Mouse (Mus musculus): ENCODE data around the gene Ppp1r21.

The Ppp1r21 gene

GRCm38 (mm10) chr17:88613172-88613571 lies 83.3 kb downstream of the Ppp1r21 start:
- in situ Hi-C loops (cut with MboI, MseI) = no loop called here

- in situ Hi-C loops (cut with MboI, MseI) = no loop called here
Measured at GRCm38 (mm10) chr17:88613721-88614120, 83.8 kb downstream of the Ppp1r21 start.

GRCm38 (mm10) chr17:88614234-88614633 lies 84.3 kb downstream of the Ppp1r21 start:
- in situ Hi-C loops (cut with MboI, MseI) = no loop called here

GRCm38 (mm10) chr17:88614733-88615132 lies 84.8 kb downstream of the Ppp1r21 start:
- in situ Hi-C loops (cut with MboI, MseI) = no loop called here

- in situ Hi-C loops (cut with MboI, MseI) = no loop called here
Measured at GRCm38 (mm10) chr17:88615492-88616155, 85.7 kb downstream of the Ppp1r21 start.

GRCm38 (mm10) chr17:88620935-88621334 lies 91.0 kb downstream of the Ppp1r21 start:
- in situ Hi-C loops (cut with MboI, MseI) = no loop called here

DNA sequence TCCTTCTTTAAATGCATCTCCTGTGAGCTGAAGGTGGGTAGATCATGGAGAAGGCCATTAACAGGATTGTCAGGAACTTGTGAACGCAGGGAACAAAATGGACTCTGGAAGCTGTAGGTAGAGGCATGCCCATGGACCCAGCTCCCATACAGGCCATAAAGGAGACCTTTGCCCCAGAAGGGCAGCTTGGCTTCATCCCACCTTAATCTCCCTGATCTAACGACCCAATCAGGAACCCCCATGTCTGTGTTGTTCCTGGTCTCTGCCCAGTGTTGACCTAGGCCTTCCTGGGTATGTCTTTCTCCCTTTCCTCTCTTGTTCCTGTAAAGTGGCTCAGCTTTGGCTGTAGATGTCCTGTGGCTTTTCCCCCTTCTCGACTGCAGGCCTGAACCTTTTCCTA lies 91.5 kb downstream of the Ppp1r21 start:
- in situ Hi-C loops (cut with MboI, MseI) = no loop called here

DNA sequence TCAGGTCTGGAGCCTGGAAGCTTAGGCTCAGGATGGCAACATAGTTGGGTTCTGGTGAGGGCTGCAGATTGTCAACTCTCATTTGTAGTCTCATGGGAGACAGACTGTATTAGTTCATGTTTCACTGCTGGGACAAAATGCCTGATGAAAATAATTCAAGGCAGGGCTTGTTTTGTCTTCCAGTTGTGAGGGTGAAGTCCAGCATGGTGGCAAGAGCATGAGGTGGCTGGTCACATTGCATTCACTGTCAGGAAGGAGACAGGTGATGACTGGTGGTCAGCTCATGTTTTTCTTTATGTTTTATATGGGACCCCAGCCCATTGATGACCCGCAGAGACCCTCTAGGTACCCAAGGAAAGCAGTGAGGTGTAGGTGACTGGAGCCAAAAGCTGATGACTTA lies 92.8 kb downstream of the Ppp1r21 start:
- in situ Hi-C loops (cut with MboI, MseI) = no loop called here

GRCm38 (mm10) chr17:88624386-88624785 lies 94.5 kb downstream of the Ppp1r21 start:
- in situ Hi-C loops (cut with MboI, MseI) = no loop called here

- in situ Hi-C loops (cut with MboI, MseI) = no loop called here
Measured at GRCm38 (mm10) chr17:88625350-88625749, 95.4 kb downstream of the Ppp1r21 start.

- in situ Hi-C loops (cut with MboI, MseI) = no loop called here
Measured at GRCm38 (mm10) chr17:88625931-88626330, 96.0 kb downstream of the Ppp1r21 start.

DNA sequence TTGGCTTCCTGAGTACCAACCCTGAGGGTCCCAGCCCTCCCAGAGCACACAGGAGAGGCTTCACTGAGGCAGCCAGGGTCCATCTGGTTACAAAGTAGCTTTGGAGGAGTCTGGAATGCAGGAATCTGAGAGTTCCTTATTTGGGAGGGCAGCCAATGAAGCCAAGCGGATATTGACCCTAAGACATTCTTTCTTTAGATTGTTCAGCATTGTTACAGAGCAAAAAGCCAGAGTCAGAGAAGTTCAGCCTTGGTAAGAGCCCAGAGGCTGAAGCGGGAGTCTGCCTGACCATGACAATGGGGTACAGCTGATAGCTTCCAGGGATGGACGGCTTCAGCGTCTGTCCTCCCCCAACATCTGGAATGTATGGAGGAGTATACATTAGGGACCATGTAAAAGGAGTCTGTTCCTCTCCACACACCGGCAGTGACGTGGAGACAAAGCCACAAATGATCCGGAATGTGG lies 96.5 kb downstream of the Ppp1r21 start:
- in situ Hi-C loops (cut with MboI, MseI) = no loop called here

DNA sequence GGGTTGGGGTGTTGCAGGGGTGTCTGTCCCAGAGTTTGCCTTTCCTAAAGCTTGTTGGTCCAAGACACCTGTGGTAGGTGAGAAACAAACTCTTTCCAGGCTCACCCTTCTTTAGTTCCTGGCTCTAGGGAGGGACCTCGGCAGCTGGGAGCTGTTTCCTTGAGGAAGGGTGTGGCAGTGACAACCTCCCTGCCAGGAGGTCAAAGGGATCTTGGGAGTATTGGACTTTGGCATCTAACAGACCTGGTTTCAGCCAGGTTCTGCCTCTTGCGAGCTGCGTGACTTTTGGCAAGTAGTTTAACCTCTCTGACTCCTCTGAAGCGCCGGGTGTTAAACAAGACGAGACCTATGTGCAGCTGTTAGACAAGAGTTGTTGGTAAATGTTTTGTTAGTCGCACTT lies 97.2 kb downstream of the Ppp1r21 start:
- in situ Hi-C loops (cut with MboI, MseI) = no loop called here

GRCm38 (mm10) chr17:88628676-88629380 lies 98.9 kb downstream of the Ppp1r21 start:
- in situ Hi-C loops (cut with MboI, MseI) = no loop called here

GRCm38 (mm10) chr17:88629381-88629759 lies 99.5 kb downstream of the Ppp1r21 start:
- in situ Hi-C loops (cut with MboI, MseI) = no loop called here

GRCm38 (mm10) chr17:88629931-88630553 lies 100.1 kb downstream of the Ppp1r21 start:
- in situ Hi-C loops (cut with MboI, MseI) = no loop called here

GRCm38 (mm10) chr17:88630554-88630948 lies 100.6 kb downstream of the Ppp1r21 start:
- in situ Hi-C loops (cut with MboI, MseI) = no loop called here

GRCm38 (mm10) chr17:88632631-88633030 lies 102.7 kb downstream of the Ppp1r21 start:
- in situ Hi-C loops (cut with MboI, MseI) = no loop called here

DNA sequence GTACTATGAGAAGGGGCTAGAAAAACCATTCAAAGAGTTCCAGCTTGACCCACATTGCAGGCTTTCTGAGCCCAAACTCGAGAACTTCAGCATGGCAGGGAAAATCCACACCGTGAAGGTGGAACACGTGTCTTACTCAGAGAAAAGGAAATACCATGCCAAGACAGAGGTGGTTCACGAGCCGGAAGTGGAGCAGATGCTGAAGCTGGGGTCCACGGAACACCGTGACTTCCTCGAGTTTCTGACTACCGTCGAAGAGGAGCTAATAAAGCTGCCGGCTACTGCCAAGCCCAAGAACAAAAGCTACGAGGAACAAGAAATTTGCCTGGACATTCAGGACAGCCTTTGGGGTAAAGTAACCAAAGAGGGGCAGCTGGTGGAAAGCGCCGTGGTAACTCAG lies 106.2 kb downstream of the Ppp1r21 start:
- in situ Hi-C loops (cut with MboI, MseI) = loop anchor here (5.0 kb wide), 1 partner anchor 109 kb away; no protein-coding TSS in a partner anchor

- in situ Hi-C loops (cut with MboI, MseI) = loop anchor here (5.0 kb wide), 1 partner anchor 109 kb away; no protein-coding TSS in a partner anchor
Measured at GRCm38 (mm10) chr17:88636587-88636986, 106.7 kb downstream of the Ppp1r21 start.
